Mouse (Mus musculus): ENCODE results near the gene Spns2.

DNA sequence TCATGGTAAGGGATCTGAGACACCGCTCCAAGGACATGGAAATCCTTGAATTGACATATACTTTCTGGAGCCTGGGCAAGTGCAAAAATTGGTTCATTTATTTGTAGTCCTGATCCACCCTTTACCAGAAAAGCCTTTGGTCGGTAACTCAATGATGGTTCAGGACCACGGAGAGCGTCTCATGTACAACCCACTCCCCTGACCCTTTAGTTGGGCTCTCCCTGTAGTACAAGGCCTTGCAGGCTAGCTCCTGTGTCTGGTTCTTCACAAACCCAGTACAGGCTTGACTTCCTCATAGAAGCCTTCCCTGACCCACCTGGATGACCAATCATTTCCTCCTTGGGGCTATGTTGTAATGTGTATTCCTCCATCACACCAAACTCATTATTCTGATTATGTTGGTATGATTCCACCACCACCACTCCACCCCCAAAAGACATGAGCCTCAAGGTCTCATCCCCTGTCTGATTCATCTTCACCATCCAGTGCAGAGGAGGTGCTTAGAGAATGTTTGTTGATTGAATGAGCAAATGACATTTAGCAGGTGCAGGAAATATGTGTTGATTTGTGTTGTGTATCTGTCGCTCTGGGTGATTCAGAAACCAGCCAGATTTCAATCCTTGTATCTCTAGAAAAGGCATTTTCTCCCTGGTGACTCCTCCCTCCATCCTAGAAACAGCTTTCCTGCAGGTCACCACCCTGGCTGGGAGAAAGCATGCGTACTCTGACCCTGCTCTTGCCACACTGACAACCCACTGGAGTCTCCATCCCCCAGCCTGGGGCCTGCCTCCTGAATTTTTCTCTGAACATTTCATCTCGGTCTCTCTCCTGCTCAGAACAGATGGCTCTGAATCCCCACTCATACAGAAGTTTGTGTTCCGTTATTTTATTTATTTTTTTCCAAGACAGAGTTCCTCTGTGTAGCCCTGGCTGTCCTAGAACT is 4.6 kb upstream of the Spns2 start:
- TF ChIP-seq CTCF (IDR thresholded peaks at IDR 0.05; ENCODE audit: low read depth): no peak
- no peak for TF ChIP-seq EP300 (optimal IDR thresholded peaks at IDR 0.05)

All from stomach, postnatal 0 days (tissue).